Mouse (Mus musculus): ENCODE data around the gene Dpp6.

GRCm38 (mm10) chr5:27286876-27287275 is 469.9 kb downstream of the Dpp6 start:
- no peak for TF ChIP-seq CTCF (IDR thresholded peaks at IDR 0.05; ENCODE audit: control insufficient read depth, insufficient read depth, low read length)
- no peak for TF ChIP-seq POLR2A (IDR thresholded peaks at IDR 0.05; ENCODE audit: borderline replicate concordance, control insufficient read depth, low read depth, low read length)

Data from bone marrow, adult 2 months (tissue).